Mouse (Mus musculus) limb, embryonic 11.5 days (tissue): ENCODE data around the gene Exoc3l4. TPM values are rescaled to one million over a fixed set of nuclear protein-coding genes. Genes with fewer than 3 reads are reported as not detected.

Experiments
- ATAC-seq: fragments of 200-750 bp; cut with Nextera tagmentation; 2 replicates; pipeline ENCODE4 v1.8.0; 2017; ENCODE audit warnings: low read depth; ENCODE audit not compliant: insufficient number of reproducible peaks, low FRiP score, low TSS enrichment
- DNase-seq: peaks from one replicate; pipeline ENCODE4 v3.0.0-alpha.2; 2015; ENCODE audit warnings: low spot score
- H3K27ac ChIP-seq: fragments of 300-500 bp; sonication (generic); replicated peaks from 2 replicates; pipeline ENCODE4 v1.5.1; 2014; ENCODE audit warnings: low read depth, mild to moderate bottlenecking, low read length
- H3K27me3 ChIP-seq: fragments of 300-500 bp; sonication (generic); 2 replicates; pipeline ENCODE4 v1.6.1; 2014; ENCODE audit warnings: mild to moderate bottlenecking, low read length, mixed read lengths; ENCODE audit not compliant: control insufficient read depth, insufficient read depth
- H3K36me3 ChIP-seq: fragments of 300-500 bp; sonication (generic); 2 replicates; pipeline ENCODE4 v1.6.1; 2014; ENCODE audit warnings: mild to moderate bottlenecking, low read length, moderate library complexity, mixed read lengths; ENCODE audit not compliant: control insufficient read depth, insufficient read depth
- H3K4me1 ChIP-seq: fragments of 300-500 bp; sonication (generic); 2 replicates; pipeline ENCODE4 v1.6.1; 2014; ENCODE audit warnings: low read length, mixed read lengths; ENCODE audit not compliant: control insufficient read depth, insufficient read depth
- H3K4me2 ChIP-seq: fragments of 300-500 bp; sonication (generic); 2 replicates; pipeline ENCODE4 v1.6.1; 2014; ENCODE audit warnings: low read depth, mild to moderate bottlenecking, moderate library complexity; ENCODE audit not compliant: severe bottlenecking
- H3K4me3 ChIP-seq: fragments of 300-500 bp; sonication (generic); 2 replicates; pipeline ENCODE4 v1.5.1; 2014; ENCODE audit warnings: low read depth, low read length
- H3K9ac ChIP-seq: fragments of 300-500 bp; sonication (generic); 2 replicates; pipeline ENCODE4 v1.6.1; 2014; ENCODE audit warnings: mild to moderate bottlenecking, low read length
- H3K9me3 ChIP-seq: fragments of 300-500 bp; sonication (generic); 2 replicates; pipeline ENCODE4 v1.6.1; 2016; ENCODE audit warnings: low read length; ENCODE audit not compliant: control insufficient read depth
- WGBS: fragments of 180-500 bp; shearing (Covaris S2); extraction: QIAGEN DNeasy Blood & Tissue Kit; methylation state at CpG from one replicate; pipeline ENCODE4 v1.1.7; 2014; 5-methylcytosine and 5-hydroxymethylcytosine counted together
- polyA plus RNA-seq: library from polyadenylated mRNA; unstranded; fragments of >200 nt; fragmentation: Nextera tagmentation; extraction: Ambion mirVana; gene quantifications from 2 replicates; pipeline ENCODE4 v1.2.1, GENCODE M21; 2014

Exoc3l4 gene
- polyA plus RNA-seq, 1 experiment from 2014 or later, result 4.1 TPM

DNA sequence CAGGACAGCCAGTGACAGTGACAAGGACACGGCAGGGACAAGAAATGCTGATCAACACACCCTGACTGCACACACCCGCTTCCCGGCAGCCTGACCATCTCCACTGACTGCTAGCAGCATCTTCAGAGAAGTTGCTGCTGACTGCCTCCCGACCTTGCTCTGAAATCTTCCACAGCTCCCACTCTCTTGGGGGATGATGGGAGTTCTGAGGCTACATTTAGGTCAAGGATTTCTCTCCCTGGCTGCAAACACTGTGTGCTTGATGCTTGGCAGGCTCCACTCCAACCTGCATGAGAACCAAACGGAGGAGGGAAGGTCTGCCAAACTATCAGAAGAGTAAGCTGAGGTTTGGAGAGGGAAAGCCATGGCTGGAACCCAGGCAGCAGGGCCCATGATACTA is 19.8 kb upstream of the Exoc3l4 start:
- WGBS, result 65% methylated on average over 5 of the region's 5 CpGs
- Histone ChIP-seq H3K9ac (no peak overlapping the region), H3K4me3 (no peak overlapping the region), H3K9me3 (no peaks in the 10 kb centered on the region), H3K4me1 (no peaks in the 10 kb centered on the region), H3K36me3 (no peaks in the 10 kb centered on the region), H3K27me3 (no peaks in the 10 kb centered on the region; the same call in 1 of the 2 replicates), H3K27ac (no peak overlapping the region), H3K4me2 (no peak overlapping the region)
- no peak for ATAC-seq
- no peak for DNase-seq

- H3K4me2 ChIP-seq, result no peak overlapping the region
- DNase-seq (peak; percentile 89), ATAC-seq (no peak)
- no peak overlapping the region for H3K9ac ChIP-seq
- 0 out of 2 replicates have a peak, but pooled peaks cover under 1% of the 10 kb centered on the region for H3K4me1 ChIP-seq
- H3K27me3 ChIP-seq, result peaks cover 9% of the 10 kb centered on the region
- no peaks in the 10 kb centered on the region for H3K36me3 ChIP-seq
- no peaks in the 10 kb centered on the region for H3K9me3 ChIP-seq
- H3K4me3 ChIP-seq, result no peak overlapping the region
- 16% methylated on average over 15 of the region's 15 CpGs for WGBS
- no peak overlapping the region for H3K27ac ChIP-seq
Measured at GRCm38 (mm10) chr12:111401454-111402184, 15.2 kb upstream of the Exoc3l4 start.

GRCm38 (mm10) chr12:111404880-111405279 is 11.9 kb upstream of the Exoc3l4 start:
- Histone ChIP-seq H3K36me3 (no peaks in the 10 kb centered on the region), H3K27ac (no peak overlapping the region), H3K9me3 (no peaks in the 10 kb centered on the region), H3K27me3 (peaks cover 35% of the 10 kb centered on the region), H3K9ac (no peak overlapping the region), H3K4me1 (0 out of 2 replicates have a peak, but pooled peaks cover 2% of the 10 kb centered on the region), H3K4me3 (no peak overlapping the region), H3K4me2 (no peak overlapping the region)
- ATAC-seq (no peak), DNase-seq (no peak)
- 56% methylated on average over 10 of the region's 10 CpGs for WGBS

- Histone ChIP-seq H3K4me3 (peak within 1 kb of the TSS; percentile 7), H3K4me2 (peak within 1 kb of the TSS; percentile 32; the same call in 1 of the 2 replicates), H3K9ac (peak within 1 kb of the TSS; percentile 30; the same call in 1 of the 2 replicates), H3K9me3 (no peaks in the 10 kb centered on the region), H3K27me3 (peaks cover 38% of the 10 kb centered on the region), H3K27ac (0 out of 2 replicates have a peak within 1 kb of the TSS, but pooled peaks have one; percentile 8), H3K36me3 (no peaks in the 10 kb centered on the region), H3K4me1 (0 out of 2 replicates have a peak, but pooled peaks cover 2% of the 10 kb centered on the region)
- ATAC-seq (no peak), DNase-seq (no peak)
- 3% methylated on average over 24 of the region's 24 CpGs for WGBS
Measured at GRCm38 (mm10) chr12:111406622-111407021, 10.2 kb upstream of the Exoc3l4 start, which contains the start of gene Lbhd2. Gene Lbhd2, plus strand, starts transcription at chr12:111406809.

GRCm38 (mm10) chr12:111409583-111409982 is 7.2 kb upstream of the Exoc3l4 start:
- H3K4me3 ChIP-seq, result no peak overlapping the region
- H3K9ac ChIP-seq, result no peak overlapping the region
- no peak for DNase-seq
- 43% methylated on average over 5 of the region's 5 CpGs for WGBS
- no peak overlapping the region for H3K27ac ChIP-seq
- H3K4me1 ChIP-seq, result peaks cover 9% of the 10 kb centered on the region
- H3K27me3 ChIP-seq, result peaks cover 38% of the 10 kb centered on the region
- no peaks in the 10 kb centered on the region for H3K9me3 ChIP-seq
- ATAC-seq, result no peak
- H3K36me3 ChIP-seq, result no peaks in the 10 kb centered on the region
- H3K4me2 ChIP-seq, result no peak overlapping the region

DNA sequence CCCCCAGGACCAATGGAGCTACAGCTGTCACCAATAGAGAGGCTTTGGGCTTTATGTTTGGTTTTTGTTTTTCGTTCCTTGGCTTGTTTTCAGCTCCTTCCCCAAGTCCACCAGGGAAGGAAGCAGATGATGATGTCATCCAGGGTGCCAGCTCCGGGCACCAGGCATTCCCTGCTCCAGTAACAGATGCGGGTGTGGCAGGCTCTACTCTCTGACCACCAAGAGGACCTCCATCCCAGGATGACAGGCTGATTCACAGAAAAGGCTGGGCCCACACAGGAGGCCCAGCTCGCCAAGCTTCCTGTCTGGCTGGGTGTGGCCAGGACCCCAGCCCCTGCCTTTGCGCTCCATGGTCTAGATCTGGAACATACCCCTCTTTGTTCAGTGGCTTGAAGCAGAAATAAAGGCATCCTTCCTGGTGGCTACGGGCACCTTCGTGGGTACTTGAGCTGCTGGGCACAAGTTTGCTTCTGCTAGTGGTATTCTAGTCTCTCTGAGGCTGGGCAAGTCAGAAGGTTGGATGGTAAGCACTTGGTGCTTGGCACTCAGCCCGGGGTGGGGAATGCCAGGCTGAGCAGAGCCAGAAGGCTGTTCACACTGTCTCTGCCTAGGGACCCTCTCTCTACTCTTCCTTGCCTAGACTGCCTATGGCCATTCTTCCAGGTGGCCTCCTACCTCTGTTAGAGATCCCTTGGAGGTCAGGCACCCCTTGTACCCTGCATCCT is 5.0 kb upstream of the Exoc3l4 start:
- Histone ChIP-seq H3K4me1 (peaks cover 11% of the 10 kb centered on the region), H3K9ac (no peak overlapping the region), H3K27ac (no peak overlapping the region), H3K27me3 (peaks cover 27% of the 10 kb centered on the region), H3K9me3 (no peaks in the 10 kb centered on the region), H3K4me2 (no peak overlapping the region), H3K36me3 (no peaks in the 10 kb centered on the region), H3K4me3 (no peak overlapping the region)
- 73% methylated on average over 8 of the region's 8 CpGs for WGBS
- ATAC-seq, result no peak
- no peak for DNase-seq

GRCm38 (mm10) chr12:111412581-111413284 is 4.1 kb upstream of the Exoc3l4 start:
- Histone ChIP-seq H3K9ac (0 out of 2 replicates have a peak overlapping the region, but pooled peaks have one; percentile 27), H3K9me3 (no peaks in the 10 kb centered on the region), H3K27me3 (peaks cover 20% of the 10 kb centered on the region), H3K4me1 (peaks cover 17% of the 10 kb centered on the region), H3K36me3 (no peaks in the 10 kb centered on the region), H3K4me3 (peak overlapping the region; percentile 23), H3K27ac (no peak overlapping the region), H3K4me2 (peak overlapping the region; percentile 47)
- WGBS, result 16% methylated on average over 12 of the region's 12 CpGs
- DNase-seq (no peak), ATAC-seq (0 out of 2 replicates have a peak, but pooled peaks have one; percentile 1)

GRCm38 (mm10) chr12:111413300-111413699 is 3.5 kb upstream of the Exoc3l4 start:
- H3K4me2 ChIP-seq, result peak overlapping the region; percentile 47
- H3K9ac ChIP-seq, result 0 out of 2 replicates have a peak overlapping the region, but pooled peaks have one; percentile 27
- no peak overlapping the region for H3K27ac ChIP-seq
- H3K4me3 ChIP-seq, result peak overlapping the region; percentile 23
- H3K36me3 ChIP-seq, result no peaks in the 10 kb centered on the region
- H3K27me3 ChIP-seq, result peaks cover 18% of the 10 kb centered on the region
- peak; percentile 71 for ATAC-seq
- H3K9me3 ChIP-seq, result no peaks in the 10 kb centered on the region
- WGBS, result 1% methylated on average over 21 of the region's 21 CpGs
- H3K4me1 ChIP-seq, result peaks cover 17% of the 10 kb centered on the region
- DNase-seq, result peak; percentile 95
